Mouse (Mus musculus): ENCODE measurements around the gene Runx1.

Runx1 gene

GRCm38 (mm10) chr16:92753944-92754343 is 72.0 kb downstream of the Runx1 start:
- in situ Hi-C loops (cut with MboI, MseI): no loop called here

- in situ Hi-C loops (cut with MboI, MseI): no loop called here
Observed at GRCm38 (mm10) chr16:92753139-92753538, 72.8 kb downstream of the Runx1 start.

GRCm38 (mm10) chr16:92748272-92748671 is 77.7 kb downstream of the Runx1 start:
- in situ Hi-C loops (cut with MboI, MseI): loop anchor here (5.0 kb wide), 1 partner anchor 51 kb away; no protein-coding TSS in a partner anchor

GRCm38 (mm10) chr16:92747062-92747461 is 78.9 kb downstream of the Runx1 start:
- in situ Hi-C loops (cut with MboI, MseI): loop anchor here (5.0 kb wide), 1 partner anchor 50 kb away; no protein-coding TSS in a partner anchor

DNA sequence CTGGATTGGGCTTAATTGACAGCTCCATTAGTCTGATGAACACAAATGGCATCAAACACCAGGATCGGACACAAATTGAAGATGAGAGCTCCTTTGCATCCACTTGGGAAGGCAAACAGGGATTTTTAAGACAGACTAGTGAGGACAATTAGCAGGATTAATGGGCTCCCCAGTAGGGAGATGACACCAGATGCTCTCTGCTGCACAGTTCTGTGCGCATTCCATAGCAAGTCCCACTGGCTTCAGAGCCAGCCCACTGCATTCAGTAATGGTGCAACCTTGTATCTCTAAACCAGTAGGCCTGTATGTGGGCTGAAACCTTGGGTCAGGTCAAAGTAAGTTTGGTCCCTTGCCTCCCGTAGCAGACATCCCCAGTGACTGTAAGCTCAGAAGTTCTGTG is 80.7 kb downstream of the Runx1 start:
- in situ Hi-C loops (cut with MboI, MseI): loop anchor here (5.0 kb wide), 1 partner anchor 48 kb away; no protein-coding TSS in a partner anchor

GRCm38 (mm10) chr16:92744172-92744777 is 81.7 kb downstream of the Runx1 start:
- in situ Hi-C loops (cut with MboI, MseI): no loop called here

- in situ Hi-C loops (cut with MboI, MseI): no loop called here
Observed at GRCm38 (mm10) chr16:92743755-92744154, 82.2 kb downstream of the Runx1 start.

- in situ Hi-C loops (cut with MboI, MseI): no loop called here
Observed at GRCm38 (mm10) chr16:92741342-92741741, 84.6 kb downstream of the Runx1 start.

DNA sequence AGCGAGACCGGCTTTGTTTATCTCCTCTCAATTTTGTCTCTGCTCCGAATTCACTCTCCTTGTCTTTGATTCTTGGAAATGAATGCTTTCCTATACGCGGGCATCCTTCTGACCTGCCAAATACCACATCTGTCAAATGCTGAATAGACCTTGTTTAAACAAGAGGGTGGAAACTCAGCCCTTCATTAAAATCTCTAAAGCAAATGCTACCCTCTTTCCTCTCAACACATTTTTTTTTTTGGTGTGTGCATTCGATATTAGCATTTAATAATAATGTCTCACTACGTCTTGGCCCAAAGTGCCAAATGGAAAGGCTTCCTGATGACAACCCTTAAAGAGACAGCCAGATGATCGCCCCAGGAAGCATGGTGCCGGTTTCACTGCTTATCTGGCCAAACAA is 85.4 kb downstream of the Runx1 start:
- in situ Hi-C loops (cut with MboI, MseI): no loop called here

DNA sequence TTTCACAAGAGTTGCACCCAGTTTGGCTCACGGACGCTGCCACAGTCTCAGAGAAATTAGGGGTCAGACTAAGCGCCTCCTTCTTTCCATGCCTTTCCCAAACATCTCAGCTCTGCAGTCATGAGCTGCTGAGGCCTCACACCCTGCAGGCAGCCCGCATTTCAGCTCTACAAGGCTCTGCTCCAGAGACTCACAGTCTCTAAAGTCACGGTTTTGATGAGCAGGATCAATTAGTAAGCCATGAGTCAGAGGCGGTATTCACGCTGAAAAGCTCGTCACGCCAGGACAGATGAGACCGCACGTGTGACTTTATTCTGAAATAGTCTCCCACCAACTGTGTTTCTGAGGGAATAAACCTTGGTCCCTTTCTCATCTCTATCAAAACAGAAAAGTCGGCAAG is 86.0 kb downstream of the Runx1 start:
- in situ Hi-C loops (cut with MboI, MseI): no loop called here

DNA sequence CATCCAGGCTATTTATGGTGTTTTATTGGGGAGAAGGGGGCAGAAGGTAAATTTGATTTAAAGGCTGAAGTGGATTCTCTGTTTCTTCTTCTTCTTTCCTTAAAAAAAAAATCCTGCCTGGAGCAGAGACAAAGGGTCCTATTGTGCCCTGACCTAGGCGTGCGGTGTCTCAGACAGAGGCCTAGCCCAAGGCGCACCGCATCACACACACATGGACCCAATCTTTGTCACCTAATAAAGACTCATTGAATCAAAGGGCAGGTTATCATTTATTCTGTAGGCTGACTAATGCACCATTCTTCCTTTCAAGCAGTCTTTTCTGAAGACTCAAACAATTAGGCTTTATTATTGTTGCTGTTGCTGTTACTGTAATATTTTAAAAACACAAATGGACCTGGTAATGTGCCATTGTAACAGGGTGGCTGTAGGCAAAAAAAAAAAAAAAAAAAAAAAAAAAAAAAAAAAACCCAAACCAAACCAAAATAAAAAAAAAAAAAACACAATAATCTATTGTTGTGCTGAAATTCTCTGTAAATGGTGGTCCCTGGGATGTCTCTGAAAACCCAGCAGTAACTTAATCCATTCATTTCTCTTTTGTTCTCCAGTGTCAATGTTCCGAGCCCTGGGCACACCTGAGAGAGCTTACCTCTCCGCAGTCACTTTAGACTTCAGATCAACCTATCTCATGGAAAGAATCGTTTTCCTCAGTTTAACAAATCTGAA is 86.7 kb downstream of the Runx1 start:
- in situ Hi-C loops (cut with MboI, MseI): no loop called here

GRCm38 (mm10) chr16:92738476-92739010 is 87.4 kb downstream of the Runx1 start:
- in situ Hi-C loops (cut with MboI, MseI): no loop called here

- in situ Hi-C loops (cut with MboI, MseI): no loop called here
Observed at GRCm38 (mm10) chr16:92726870-92727269, 99.1 kb downstream of the Runx1 start.

DNA sequence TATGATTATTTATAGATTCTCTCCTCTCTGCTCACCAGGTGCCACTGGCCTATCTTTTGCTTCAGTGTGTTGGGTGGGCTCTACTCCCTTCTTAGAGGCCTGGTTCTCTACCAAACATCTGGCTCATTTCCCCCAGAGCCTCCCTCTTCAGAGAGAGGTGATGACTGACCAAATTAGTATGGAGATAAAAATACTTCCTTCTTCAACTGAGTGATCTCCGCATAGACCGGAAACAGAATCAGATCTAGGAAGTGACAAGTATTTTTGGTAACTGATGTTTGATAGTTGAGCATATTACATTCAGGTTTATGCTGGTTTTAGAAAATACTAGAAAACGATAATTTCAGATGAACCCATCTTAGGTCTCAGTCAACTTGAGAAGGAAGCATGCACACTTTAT is 101.4 kb downstream of the Runx1 start:
- in situ Hi-C loops (cut with MboI, MseI): no loop called here

- in situ Hi-C loops (cut with MboI, MseI): no loop called here
Observed at GRCm38 (mm10) chr16:92720678-92721077, 105.3 kb downstream of the Runx1 start.

DNA sequence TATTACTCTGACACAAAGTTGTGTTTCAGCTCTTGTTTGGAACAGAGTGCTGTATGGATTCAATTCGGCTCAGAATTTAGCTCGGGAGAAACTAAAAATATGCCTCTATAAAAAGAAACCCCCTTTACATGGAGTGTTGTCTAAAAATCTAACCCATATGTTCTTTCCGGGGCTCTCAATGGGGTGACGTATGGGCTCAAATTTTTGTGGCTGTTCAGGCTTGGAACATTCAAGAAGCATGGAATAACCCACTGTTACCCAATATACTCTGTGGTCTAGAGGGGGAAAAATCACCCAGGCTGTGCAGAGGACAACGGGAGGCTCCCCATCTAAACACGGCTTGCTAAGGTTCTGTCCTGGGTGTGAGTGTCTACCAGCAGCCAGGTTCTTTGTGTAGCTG is 106.2 kb downstream of the Runx1 start:
- in situ Hi-C loops (cut with MboI, MseI): no loop called here

DNA sequence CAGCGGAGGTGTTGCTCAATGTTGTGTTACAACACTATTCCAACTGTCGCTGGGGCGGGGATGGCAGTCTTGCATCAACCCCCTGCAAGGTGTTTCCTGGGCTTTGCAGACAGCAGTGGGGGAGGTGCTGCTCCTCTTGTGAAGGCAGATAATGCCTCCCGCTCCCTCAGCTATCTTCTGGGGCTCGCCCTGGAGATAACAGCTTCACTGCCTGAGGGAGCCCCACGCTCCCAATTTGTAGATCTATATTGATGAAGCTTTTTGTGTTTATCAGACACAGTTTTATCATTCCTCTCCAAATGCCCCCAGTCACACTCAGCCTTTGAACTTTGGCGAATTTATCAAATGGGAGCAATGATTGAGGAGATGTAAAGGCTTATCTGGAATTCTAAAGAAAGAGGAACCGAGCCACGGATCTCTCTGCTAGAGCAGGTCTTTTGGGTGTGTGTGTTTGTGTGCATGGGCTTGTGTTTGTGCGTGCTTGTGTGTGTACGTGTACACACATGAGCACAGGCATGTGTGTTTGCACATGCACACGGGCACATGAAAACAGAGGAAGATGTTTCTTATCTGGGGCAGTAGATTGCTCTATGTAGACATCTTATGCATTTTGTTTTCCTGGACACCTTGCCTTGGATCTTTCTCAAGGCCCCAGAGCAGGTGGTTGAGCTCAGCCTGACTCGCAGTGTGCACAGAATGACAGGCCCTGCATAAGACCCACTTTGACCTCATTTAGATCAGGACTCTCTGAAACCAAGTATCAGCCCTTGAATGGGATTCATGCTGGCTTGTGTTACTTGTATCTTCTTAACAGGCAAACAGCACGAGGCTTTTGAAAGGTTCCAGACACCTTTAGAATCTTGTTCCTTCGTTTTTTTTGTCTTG is 110.1 kb downstream of the Runx1 start:
- in situ Hi-C loops (cut with MboI, MseI): no loop called here

GRCm38 (mm10) chr16:92710161-92710560 is 115.8 kb downstream of the Runx1 start:
- in situ Hi-C loops (cut with MboI, MseI): no loop called here

- in situ Hi-C loops (cut with MboI, MseI): no loop called here
Observed at GRCm38 (mm10) chr16:92708718-92709117, 117.2 kb downstream of the Runx1 start.

DNA sequence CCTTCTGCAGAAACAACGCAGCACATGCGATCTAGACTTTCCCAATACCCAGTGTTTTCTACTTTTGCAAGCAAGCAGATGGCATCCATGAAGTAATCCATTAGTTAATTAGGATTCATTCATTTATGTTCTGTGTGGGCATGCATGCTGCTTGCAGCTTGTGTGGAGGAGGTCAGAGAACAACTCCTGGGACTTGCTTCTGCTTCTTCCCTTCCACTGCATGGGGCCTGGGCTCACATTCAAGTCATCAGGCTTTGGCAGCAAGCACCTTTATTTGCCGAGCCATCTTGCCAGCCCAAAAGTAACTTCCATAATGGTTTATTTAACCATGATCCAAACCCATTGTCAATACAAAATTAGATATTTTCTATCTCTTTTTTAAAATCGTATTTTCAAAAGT is 118.2 kb downstream of the Runx1 start:
- in situ Hi-C loops (cut with MboI, MseI): no loop called here

GRCm38 (mm10) chr16:92707146-92707545 is 118.8 kb downstream of the Runx1 start:
- in situ Hi-C loops (cut with MboI, MseI): no loop called here

Data from T-helper 2 cell (primary cell).